Mouse (Mus musculus) CH12.LX (cell line): ENCODE measurements around the gene Cacna2d4. TPM values are rescaled to one million over a fixed set of nuclear protein-coding genes. Genes with fewer than 3 reads are reported as not detected.

Experiments used
- DNase-seq: peaks from one replicate; pipeline ENCODE4 v3.0.0-alpha.2; 2013; ENCODE audit errors: extremely low read depth
- H3K27ac ChIP-seq: 2 replicates; pipeline ENCODE4 v1.5.1; 2012; ENCODE audit warnings: low read depth, mild to moderate bottlenecking, control low read depth, moderate library complexity; ENCODE audit not compliant: insufficient read depth
- H3K27me3 ChIP-seq: replicated peaks from 2 replicates; pipeline ENCODE3; 2012; ENCODE audit warnings: inconsistent platforms
- H3K36me3 ChIP-seq, 2 experiments: replicated peaks in 1 of 2; 2 replicates each; pipeline versions ENCODE3 to v1.6.1; 2012; ENCODE audit warnings: inconsistent platforms in 1 of 2, low read length in 1 of 2, mild to moderate bottlenecking in 1 of 2, mixed read lengths in 1 of 2, moderate library complexity in 1 of 2; ENCODE audit not compliant: control insufficient read depth in 1 of 2, insufficient read depth in 1 of 2
- H3K4me1 ChIP-seq, 2 experiments: 2 replicates each; pipeline ENCODE4 v1.6.1; 2012; ENCODE audit warnings: inconsistent platforms in 1 of 2, moderate library complexity in 1 of 2; ENCODE audit not compliant: insufficient read depth in 2 of 2, control insufficient read depth in 1 of 2
- H3K4me2 ChIP-seq: 2 replicates; pipeline ENCODE4 v1.6.1; 2012; ENCODE audit warnings: low read depth, mild to moderate bottlenecking, control low read depth; ENCODE audit not compliant: poor library complexity, insufficient read depth, severe bottlenecking
- H3K4me3 ChIP-seq, 3 experiments: fragments of 150-350 bp in 1 of 3; sonication (generic) in 1 of 3; replicated peaks in 1 of 3; 2 replicates each; pipeline versions ENCODE3 to v1.5.1; 2011 to 2012; ENCODE audit warnings: low read depth in 2 of 3, low read length in 2 of 3, mild to moderate bottlenecking in 2 of 3, moderate library complexity in 2 of 3, control low read depth in 1 of 3, improper control_type of control experiment in 1 of 3, inconsistent platforms in 1 of 3, mixed read lengths in 1 of 3; ENCODE audit not compliant: poor library complexity in 1 of 3
- H3K79me2 ChIP-seq: replicated peaks from 2 replicates; pipeline ENCODE4 v1.6.1; 2012; ENCODE audit warnings: mild to moderate bottlenecking, moderate library complexity; ENCODE audit not compliant: control insufficient read depth, poor library complexity, insufficient read depth, severe bottlenecking; ENCODE audit errors: extremely low read depth
- H3K9ac ChIP-seq: 2 replicates; pipeline ENCODE4 v1.6.1; 2012; ENCODE audit warnings: low read depth, mild to moderate bottlenecking, control low read depth, moderate library complexity; ENCODE audit not compliant: insufficient read depth
- H3K9me3 ChIP-seq: replicated peaks from 2 replicates; pipeline ENCODE3; 2012; ENCODE audit warnings: low read length, inconsistent platforms, mixed read lengths
- BHLHE40 ChIP-seq: IDR thresholded peaks from 2 replicates; pipeline ENCODE4 v1.6.1; 2011; ENCODE audit warnings: mild to moderate bottlenecking, low read depth, low read length, improper control_type of control experiment
- ETS1 ChIP-seq: conservative IDR thresholded peaks from 2 replicates; pipeline ENCODE4 v1.6.1; 2012; ENCODE audit warnings: low read depth, mild to moderate bottlenecking, inconsistent platforms, low read length, improper control_type of control experiment, moderate library complexity
- GABPA ChIP-seq: IDR thresholded peaks from 2 replicates; pipeline ENCODE4 v1.6.1; 2012; ENCODE audit warnings: low read depth, low read length, improper control_type of control experiment, inconsistent platforms; ENCODE audit not compliant: insufficient replicate concordance
- HCFC1 ChIP-seq: IDR thresholded peaks from 2 replicates; pipeline ENCODE4 v1.6.1; 2012; ENCODE audit warnings: low read depth, mild to moderate bottlenecking, inconsistent platforms, low read length, improper control_type of control experiment
- IRF4 ChIP-seq: IDR thresholded peaks from 2 replicates; pipeline ENCODE4 v1.6.1; 2014; ENCODE audit warnings: low read depth, mild to moderate bottlenecking, inconsistent platforms, low read length, improper control_type of control experiment
- JUN ChIP-seq: IDR thresholded peaks from 2 replicates; pipeline ENCODE4 v1.6.1; 2011; ENCODE audit warnings: low read depth, mild to moderate bottlenecking, low read length, improper control_type of control experiment, moderate library complexity; ENCODE audit not compliant: insufficient read depth
- KAT2A ChIP-seq: IDR thresholded peaks from 2 replicates; pipeline ENCODE4 v1.6.1; 2012; ENCODE audit warnings: low read length, improper control_type of control experiment, inconsistent platforms; ENCODE audit not compliant: insufficient replicate concordance
- MAFK ChIP-seq: IDR thresholded peaks from 2 replicates; pipeline ENCODE4 v1.6.1; 2011; ENCODE audit warnings: low read length, improper control_type of control experiment; ENCODE audit not compliant: insufficient replicate concordance
- MEF2A ChIP-seq: IDR thresholded peaks from 2 replicates; pipeline ENCODE4 v1.6.1; 2014; ENCODE audit warnings: low read depth, mild to moderate bottlenecking, inconsistent platforms, low read length, improper control_type of control experiment, borderline replicate concordance
- MYC ChIP-seq: IDR thresholded peaks from 2 replicates; pipeline ENCODE4 v1.6.1; 2011; ENCODE audit warnings: low read depth, mild to moderate bottlenecking, improper control_type of control experiment, low read length
- POLR2A ChIP-seq: IDR thresholded peaks from 2 replicates; pipeline ENCODE4 v1.6.1; 2011; ENCODE audit warnings: low read depth, mild to moderate bottlenecking, improper control_type of control experiment, low read length
- POLR2AphosphoS2 ChIP-seq: IDR thresholded peaks from 2 replicates; pipeline ENCODE4 v1.6.1; 2011; ENCODE audit warnings: low read depth, low read length, improper control_type of control experiment
- SMC3 ChIP-seq: IDR thresholded peaks from 2 replicates; pipeline ENCODE4 v1.6.1; 2011; ENCODE audit warnings: low read depth, low read length, improper control_type of control experiment
- ZC3H11A ChIP-seq: IDR thresholded peaks from 2 replicates; pipeline ENCODE4 v1.6.1; 2012; ENCODE audit warnings: low read depth, mild to moderate bottlenecking, inconsistent platforms, low read length, improper control_type of control experiment
- ZKSCAN1 ChIP-seq: IDR thresholded peaks from 2 replicates; pipeline ENCODE4 v1.6.1; 2012; ENCODE audit warnings: low read depth, inconsistent platforms, low read length, improper control_type of control experiment, borderline replicate concordance
- dilution Hi-C: fragments of 300-500 bp; cut with MboI; formaldehyde crosslinking; loops from 2 replicates; pipeline ENCODE4 v1.14.3; 2020; ENCODE audit warnings: low sequenced_read_pairs; ENCODE audit not compliant: extremely low pct_unique_long_range_greater_than_20kb, extremely low pct_ligation_motif_present
- in situ Hi-C: fragments of 300-500 bp; cut with MboI; formaldehyde crosslinking; loops from 3 replicates; pipeline ENCODE4 v1.14.3; 2019; ENCODE audit warnings: low sequenced_read_pairs, low pct_ligation_motif_present, low pct_unique_long_range_greater_than_20kb, mixed read lengths
- polyA plus RNA-seq: library from polyadenylated mRNA; unstranded; fragments of >175 nt; gene quantifications from 2 replicates; pipeline ENCODE4 v1.2.1, GENCODE M21; 2012; ENCODE audit warnings: low read depth; ENCODE audit not compliant: insufficient read length
- total RNA-seq, 2 experiments: library from RNA; depleted of rRNA; stranded (reverse); fragments of 300-350 nt in 1 of 2; fragments of >200 nt in 1 of 2; gene quantifications; 2 replicates each; pipeline ENCODE4 v1.2.3; 2012 to 2014

The Cacna2d4 gene
- total and polyA plus RNA-seq, 3 experiments: 0.08 to 0.64 (median 0.44) TPM

- no peak for TF ChIP-seq HCFC1
- no peak for TF ChIP-seq POLR2A
- TF ChIP-seq, all 38 proteins: peak for 0
Measured at GRCm38 (mm10) chr6:119280761-119281160, 44.4 kb downstream of the Cacna2d4 start (continued).

GRCm38 (mm10) chr6:119301310-119301709 lies 65.0 kb downstream of the Cacna2d4 start:
- H3K27me3 ChIP-seq: peaks cover 90% of the 10 kb centered on the region
- TF ChIP-seq IRF4 (no peak), GABPA (no peak), MEF2A (no peak), MAFK (no peak), BHLHE40 (no peak), JUN (no peak)
- H3K4me2 ChIP-seq: no peak overlapping the region
- dilution Hi-C loops: no loop called here
- H3K79me2 ChIP-seq: no peaks in the 10 kb centered on the region
- no peaks in the 10 kb centered on the region for H3K36me3 ChIP-seq
- H3K9ac ChIP-seq: no peak overlapping the region
- DNase-seq: no peak
- no peak overlapping the region for H3K27ac ChIP-seq
- in situ Hi-C loops: no loop called here
- no peaks in the 10 kb centered on the region for H3K9me3 ChIP-seq
- H3K4me1 ChIP-seq: no peaks in the 10 kb centered on the region
- no peak overlapping the region for H3K4me3 ChIP-seq

GRCm38 (mm10) chr6:119303331-119303730 lies 67.0 kb downstream of the Cacna2d4 start:
- H3K9me3 ChIP-seq: no peaks in the 10 kb centered on the region
- H3K27me3 ChIP-seq: peaks cover 91% of the 10 kb centered on the region
- no peak overlapping the region for H3K9ac ChIP-seq
- no peak overlapping the region for H3K4me2 ChIP-seq
- dilution Hi-C loops (no loop called here), in situ Hi-C loops (no loop called here)
- no peak overlapping the region for H3K4me3 ChIP-seq
- H3K79me2 ChIP-seq: no peaks in the 10 kb centered on the region
- no peak overlapping the region for H3K27ac ChIP-seq
- H3K4me1 ChIP-seq: no peaks in the 10 kb centered on the region
- no peaks in the 10 kb centered on the region for H3K36me3 ChIP-seq
- no peak for DNase-seq
- TF ChIP-seq GABPA (no peak), MYC (no peak), SMC3 (no peak), ZKSCAN1 (no peak), BHLHE40 (no peak), KAT2A (no peak), POLR2AphosphoS2 (no peak), ZC3H11A (no peak), ETS1 (no peak)
